Mouse (Mus musculus) CH12.LX (cell line): ENCODE results near the gene Serpinf1. TPM values are rescaled to one million over a fixed set of nuclear protein-coding genes. Genes with fewer than 3 reads are reported as not detected.

ENCODE experiments used
- DNase-seq: peaks from one replicate; pipeline ENCODE4 v3.0.0-alpha.2; 2013; ENCODE audit errors: extremely low read depth
- H3K27ac ChIP-seq: 2 replicates; pipeline ENCODE4 v1.5.1; 2012; ENCODE audit warnings: low read depth, mild to moderate bottlenecking, control low read depth, moderate library complexity; ENCODE audit not compliant: insufficient read depth
- H3K27me3 ChIP-seq: replicated peaks from 2 replicates; pipeline ENCODE3; 2012; ENCODE audit warnings: inconsistent platforms
- H3K36me3 ChIP-seq, 2 experiments: replicated peaks in 1 of 2; 2 replicates each; pipeline versions ENCODE3 to v1.6.1; 2012; ENCODE audit warnings: inconsistent platforms in 1 of 2, low read length in 1 of 2, mild to moderate bottlenecking in 1 of 2, mixed read lengths in 1 of 2, moderate library complexity in 1 of 2; ENCODE audit not compliant: control insufficient read depth in 1 of 2, insufficient read depth in 1 of 2
- H3K4me1 ChIP-seq, 2 experiments: 2 replicates each; pipeline ENCODE4 v1.6.1; 2012; ENCODE audit warnings: inconsistent platforms in 1 of 2, moderate library complexity in 1 of 2; ENCODE audit not compliant: insufficient read depth in 2 of 2, control insufficient read depth in 1 of 2
- H3K4me2 ChIP-seq: 2 replicates; pipeline ENCODE4 v1.6.1; 2012; ENCODE audit warnings: low read depth, mild to moderate bottlenecking, control low read depth; ENCODE audit not compliant: poor library complexity, insufficient read depth, severe bottlenecking
- H3K4me3 ChIP-seq, 3 experiments: fragments of 150-350 bp in 1 of 3; sonication (generic) in 1 of 3; replicated peaks in 1 of 3; 2 replicates each; pipeline versions ENCODE3 to v1.5.1; 2011 to 2012; ENCODE audit warnings: low read depth in 2 of 3, low read length in 2 of 3, mild to moderate bottlenecking in 2 of 3, moderate library complexity in 2 of 3, control low read depth in 1 of 3, improper control_type of control experiment in 1 of 3, inconsistent platforms in 1 of 3, mixed read lengths in 1 of 3; ENCODE audit not compliant: poor library complexity in 1 of 3
- H3K79me2 ChIP-seq: replicated peaks from 2 replicates; pipeline ENCODE4 v1.6.1; 2012; ENCODE audit warnings: mild to moderate bottlenecking, moderate library complexity; ENCODE audit not compliant: control insufficient read depth, poor library complexity, insufficient read depth, severe bottlenecking; ENCODE audit errors: extremely low read depth
- H3K9ac ChIP-seq: 2 replicates; pipeline ENCODE4 v1.6.1; 2012; ENCODE audit warnings: low read depth, mild to moderate bottlenecking, control low read depth, moderate library complexity; ENCODE audit not compliant: insufficient read depth
- H3K9me3 ChIP-seq: replicated peaks from 2 replicates; pipeline ENCODE3; 2012; ENCODE audit warnings: low read length, inconsistent platforms, mixed read lengths
- CHD1 ChIP-seq: IDR thresholded peaks from 2 replicates; pipeline ENCODE4 v1.6.1; 2012; ENCODE audit warnings: low read depth, low read length, improper control_type of control experiment, inconsistent platforms
- CHD2 ChIP-seq: IDR thresholded peaks from 2 replicates; pipeline ENCODE4 v1.6.1; 2011; ENCODE audit warnings: low read length, improper control_type of control experiment
- CTCF ChIP-seq, 2 experiments: IDR thresholded peaks in 1 of 2; conservative IDR thresholded peaks in 1 of 2; 2 replicates each; pipeline ENCODE4 v1.5.1; 2011 to 2012; ENCODE audit warnings: low read depth in 2 of 2, low read length in 2 of 2, improper control_type of control experiment in 1 of 2, inconsistent platforms in 1 of 2, mild to moderate bottlenecking in 1 of 2, moderate library complexity in 1 of 2
- E2F4 ChIP-seq: IDR thresholded peaks from 2 replicates; pipeline ENCODE4 v1.6.1; 2011; ENCODE audit warnings: low read depth, low read length, improper control_type of control experiment; ENCODE audit not compliant: insufficient replicate concordance
- ELF1 ChIP-seq: IDR thresholded peaks from 2 replicates; pipeline ENCODE4 v1.6.1; 2014; ENCODE audit warnings: low read depth, mild to moderate bottlenecking, inconsistent platforms, low read length, improper control_type of control experiment
- EP300 ChIP-seq: IDR thresholded peaks from 2 replicates; pipeline ENCODE4 v1.6.1; 2011; ENCODE audit warnings: low read length, improper control_type of control experiment
- ETS1 ChIP-seq: conservative IDR thresholded peaks from 2 replicates; pipeline ENCODE4 v1.6.1; 2012; ENCODE audit warnings: low read depth, mild to moderate bottlenecking, inconsistent platforms, low read length, improper control_type of control experiment, moderate library complexity
- HCFC1 ChIP-seq: IDR thresholded peaks from 2 replicates; pipeline ENCODE4 v1.6.1; 2012; ENCODE audit warnings: low read depth, mild to moderate bottlenecking, inconsistent platforms, low read length, improper control_type of control experiment
- JUN ChIP-seq: IDR thresholded peaks from 2 replicates; pipeline ENCODE4 v1.6.1; 2011; ENCODE audit warnings: low read depth, mild to moderate bottlenecking, low read length, improper control_type of control experiment, moderate library complexity; ENCODE audit not compliant: insufficient read depth
- JUND ChIP-seq: conservative IDR thresholded peaks from 2 replicates; pipeline ENCODE4 v1.6.1; 2011; ENCODE audit warnings: low read depth, low read length, improper control_type of control experiment
- KAT2A ChIP-seq: IDR thresholded peaks from 2 replicates; pipeline ENCODE4 v1.6.1; 2012; ENCODE audit warnings: low read length, improper control_type of control experiment, inconsistent platforms; ENCODE audit not compliant: insufficient replicate concordance
- MAX ChIP-seq: IDR thresholded peaks from 2 replicates; pipeline ENCODE4 v1.6.1; 2011; ENCODE audit warnings: low read length, improper control_type of control experiment
- MAZ ChIP-seq: IDR thresholded peaks from 2 replicates; pipeline ENCODE4 v1.6.1; 2012; ENCODE audit warnings: low read depth, mild to moderate bottlenecking, inconsistent platforms, low read length, improper control_type of control experiment, moderate library complexity
- MXI1 ChIP-seq: IDR thresholded peaks from 2 replicates; pipeline ENCODE4 v1.6.1; 2011; ENCODE audit warnings: mild to moderate bottlenecking, low read depth, low read length, improper control_type of control experiment
- NELFE ChIP-seq: IDR thresholded peaks from 2 replicates; pipeline ENCODE4 v1.6.1; 2011; ENCODE audit warnings: low read depth, low read length, improper control_type of control experiment
- NRF1 ChIP-seq: IDR thresholded peaks from 2 replicates; pipeline ENCODE4 v1.6.1; 2014; ENCODE audit warnings: low read depth, mild to moderate bottlenecking, inconsistent platforms, low read length, improper control_type of control experiment, moderate library complexity
- POLR2A ChIP-seq: IDR thresholded peaks from 2 replicates; pipeline ENCODE4 v1.6.1; 2011; ENCODE audit warnings: low read depth, mild to moderate bottlenecking, improper control_type of control experiment, low read length
- RCOR1 ChIP-seq: conservative IDR thresholded peaks from 2 replicates; pipeline ENCODE4 v1.6.1; 2012; ENCODE audit warnings: low read depth, mild to moderate bottlenecking, inconsistent platforms, low read length, improper control_type of control experiment
- SIN3A ChIP-seq: IDR thresholded peaks from 2 replicates; pipeline ENCODE4 v1.6.1; 2012; ENCODE audit warnings: low read length, improper control_type of control experiment, inconsistent platforms
- SMC3 ChIP-seq: IDR thresholded peaks from 2 replicates; pipeline ENCODE4 v1.6.1; 2011; ENCODE audit warnings: low read depth, low read length, improper control_type of control experiment
- TBP ChIP-seq: conservative IDR thresholded peaks from 2 replicates; pipeline ENCODE4 v1.6.1; 2011; ENCODE audit warnings: low read depth, low read length, improper control_type of control experiment
- TCF12 ChIP-seq: IDR thresholded peaks from 2 replicates; pipeline ENCODE4 v1.6.1; 2014; ENCODE audit warnings: low read depth, mild to moderate bottlenecking, inconsistent platforms, low read length, improper control_type of control experiment
- USF1 ChIP-seq: IDR thresholded peaks from 2 replicates; pipeline ENCODE4 v1.6.1; 2014; ENCODE audit warnings: low read depth, mild to moderate bottlenecking, inconsistent platforms, low read length, improper control_type of control experiment
- USF2 ChIP-seq: conservative IDR thresholded peaks from 2 replicates; pipeline ENCODE4 v1.6.1; 2011; ENCODE audit warnings: low read depth, low read length, improper control_type of control experiment
- ZC3H11A ChIP-seq: IDR thresholded peaks from 2 replicates; pipeline ENCODE4 v1.6.1; 2012; ENCODE audit warnings: low read depth, mild to moderate bottlenecking, inconsistent platforms, low read length, improper control_type of control experiment
- ZKSCAN1 ChIP-seq: IDR thresholded peaks from 2 replicates; pipeline ENCODE4 v1.6.1; 2012; ENCODE audit warnings: low read depth, inconsistent platforms, low read length, improper control_type of control experiment, borderline replicate concordance
- ZMIZ1 ChIP-seq: IDR thresholded peaks from 2 replicates; pipeline ENCODE4 v1.6.1; 2012; ENCODE audit warnings: low read depth, mild to moderate bottlenecking, inconsistent platforms, low read length, improper control_type of control experiment
- ZNF384 ChIP-seq: IDR thresholded peaks from 2 replicates; pipeline ENCODE4 v1.6.1; 2012; ENCODE audit warnings: low read depth, low read length, improper control_type of control experiment, inconsistent platforms
- dilution Hi-C: fragments of 300-500 bp; cut with MboI; formaldehyde crosslinking; loops from 2 replicates; pipeline ENCODE4 v1.14.3; 2020; ENCODE audit warnings: low sequenced_read_pairs; ENCODE audit not compliant: extremely low pct_unique_long_range_greater_than_20kb, extremely low pct_ligation_motif_present
- in situ Hi-C: fragments of 300-500 bp; cut with MboI; formaldehyde crosslinking; loops from 3 replicates; pipeline ENCODE4 v1.14.3; 2019; ENCODE audit warnings: low sequenced_read_pairs, low pct_ligation_motif_present, low pct_unique_long_range_greater_than_20kb, mixed read lengths
- polyA plus RNA-seq: library from polyadenylated mRNA; unstranded; fragments of >175 nt; gene quantifications from 2 replicates; pipeline ENCODE4 v1.2.1, GENCODE M21; 2012; ENCODE audit warnings: low read depth; ENCODE audit not compliant: insufficient read length
- total RNA-seq, 2 experiments: library from RNA; depleted of rRNA; stranded (reverse); fragments of 300-350 nt in 1 of 2; fragments of >200 nt in 1 of 2; gene quantifications; 2 replicates each; pipeline ENCODE4 v1.2.3; 2012 to 2014

The Serpinf1 gene
- total and polyA plus RNA-seq, 3 experiments = 26.0 to 131 (median 56.5) TPM

- in situ Hi-C loops = loop anchor here (5.0 kb wide), 1 partner anchor 47 kb away; no protein-coding TSS in a partner anchor
- dilution Hi-C loops = no loop called here
- Histone ChIP-seq H3K27me3 (no peaks in the 10 kb centered on the region), H3K79me2 (no peaks in the 10 kb centered on the region)
- peak; percentile 35 for DNase-seq
- TF ChIP-seq SIN3A (0 out of 2 replicates have a peak, but pooled peaks have one; percentile 13), USF1 (0 out of 2 replicates have a peak, but pooled peaks have one; percentile 11), ZKSCAN1 (no peak), POLR2A (no peak), NELFE (no peak), E2F4 (0 out of 2 replicates have a peak, but pooled peaks have one; percentile 11)
- TF ChIP-seq, all 38 proteins: peak for 3
- H3K9me3 ChIP-seq = no peaks in the 10 kb centered on the region
- peak overlapping the region in 1 of 3 experiments; percentile 39 for H3K4me3 ChIP-seq
- H3K4me2 ChIP-seq = peak overlapping the region; percentile 64; the same call in 1 of the 2 replicates
- H3K4me1 ChIP-seq = peaks cover 42 to 69% of the 10 kb centered on the region in 2 experiments
- H3K27ac ChIP-seq = peak overlapping the region; percentile 60
- 0 out of 2 replicates have a peak overlapping the region, but pooled peaks have one; percentile 39 for H3K9ac ChIP-seq
- peaks cover 2 to 17% of the 10 kb centered on the region in 2 experiments for H3K36me3 ChIP-seq
Observed at GRCm38 (mm10) chr11:75410591-75410990, 11.9 kb downstream of the Serpinf1 start.

GRCm38 (mm10) chr11:75409679-75410575, 12.6 kb downstream of the Serpinf1 start:
- no peaks in the 10 kb centered on the region for H3K9me3 ChIP-seq
- peak overlapping the region in 2 of 3 experiments; percentile 18 to 39 for H3K4me3 ChIP-seq
- peak overlapping the region; percentile 39 for H3K9ac ChIP-seq
- H3K4me1 ChIP-seq = peaks cover 36 to 63% of the 10 kb centered on the region in 2 experiments
- peak; percentile 76 for DNase-seq
- dilution Hi-C loops = no loop called here
- H3K27ac ChIP-seq = peak overlapping the region; percentile 60
- H3K27me3 ChIP-seq = no peaks in the 10 kb centered on the region
- H3K79me2 ChIP-seq = no peaks in the 10 kb centered on the region
- H3K4me2 ChIP-seq = peak overlapping the region; percentile 64
- in situ Hi-C loops = loop anchor here (5.0 kb wide), 1 partner anchor 47 kb away; no protein-coding TSS in a partner anchor
- peaks cover 4 to 18% of the 10 kb centered on the region in 2 experiments for H3K36me3 ChIP-seq
- no peak for TF ChIP-seq USF2
- TF ChIP-seq ETS1 = peak; percentile 80
- TF ChIP-seq TCF12 = peak; percentile 84
- TF ChIP-seq ZKSCAN1 = no peak
- peak; percentile 20; the same call in 1 of the 2 replicates for TF ChIP-seq POLR2A
- no peak for TF ChIP-seq NRF1
- peak; percentile 49 for TF ChIP-seq MAZ
- 0 out of 2 replicates have a peak, but pooled peaks have one; percentile 34 for TF ChIP-seq TBP
- TF ChIP-seq CHD1 = peak; percentile 60; the same call in 1 of the 2 replicates
- TF ChIP-seq ZC3H11A = no peak
- TF ChIP-seq SIN3A = peak; percentile 89; the same call in 1 of the 2 replicates
- peak; percentile 80 for TF ChIP-seq ELF1
- 0 out of 2 replicates have a peak, but pooled peaks have one; percentile 29 for TF ChIP-seq KAT2A
- TF ChIP-seq ZMIZ1 = peak; percentile 56; the same call in 1 of the 2 replicates
- 0 out of 2 replicates have a peak, but pooled peaks have one; percentile 58 for TF ChIP-seq RCOR1
- TF ChIP-seq JUND = peak; percentile 50; the same call in 1 of the 2 replicates
- no peak; the same call in none of the 2 replicates for TF ChIP-seq HCFC1
- peak; percentile 10 for TF ChIP-seq MAX
- no peak for TF ChIP-seq CTCF (conservative IDR thresholded peaks at IDR 0.05 in 1 of 2, IDR thresholded peaks at IDR 0.05 in 1 of 2; ENCODE audit: low read depth in 2 of 2, low read length in 2 of 2)
- TF ChIP-seq MXI1 = peak; percentile 74
- TF ChIP-seq JUN = peak; percentile 68; the same call in 1 of the 2 replicates
- peak; percentile 36; the same call in 1 of the 2 replicates for TF ChIP-seq CHD2
- no peak for TF ChIP-seq USF1
- TF ChIP-seq NELFE = peak; percentile 54; the same call in 1 of the 2 replicates
- TF ChIP-seq ZNF384 = no peak
- TF ChIP-seq SMC3 = 0 out of 2 replicates have a peak, but pooled peaks have one; percentile 3
- TF ChIP-seq EP300 = peak; percentile 81
